Mouse (Mus musculus): ENCODE data around the gene Eepd1.

DNA sequence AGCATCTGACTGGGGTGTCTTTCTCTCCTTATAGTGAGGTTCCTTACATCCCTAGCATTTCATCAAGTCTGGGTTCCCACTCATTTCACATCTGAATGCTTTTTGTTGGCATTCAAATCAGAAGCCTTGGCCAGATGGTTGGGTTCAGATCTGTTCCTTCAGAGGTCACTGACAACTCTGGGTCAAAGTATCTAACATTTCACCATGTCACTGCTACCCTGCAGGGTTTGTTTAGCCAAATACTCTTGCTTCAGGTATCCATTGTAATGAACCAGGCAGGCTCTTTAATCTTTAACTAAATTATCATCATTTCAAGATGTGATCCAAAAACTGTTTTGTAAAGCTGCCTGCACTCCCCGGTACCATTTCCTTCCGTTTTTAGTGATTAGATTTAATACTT is 671 bp upstream of the Eepd1 start:
- TF ChIP-seq CTCF (IDR thresholded peaks at IDR 0.05; ENCODE audit: insufficient read depth, low read length), result no peak
- no peak for TF ChIP-seq POLR2A (IDR thresholded peaks at IDR 0.05; ENCODE audit: borderline replicate concordance, extremely low read depth, low read depth, low read length)
